Mouse (Mus musculus) right cerebral cortex, adult 18-20 months (tissue): ENCODE results near the gene Cmss1.

Experiments
- DNase-seq: peaks from one replicate; pipeline ENCODE4 v3.0.0; 2022; ENCODE audit warnings: mixed read lengths

The Cmss1 gene

DNA sequence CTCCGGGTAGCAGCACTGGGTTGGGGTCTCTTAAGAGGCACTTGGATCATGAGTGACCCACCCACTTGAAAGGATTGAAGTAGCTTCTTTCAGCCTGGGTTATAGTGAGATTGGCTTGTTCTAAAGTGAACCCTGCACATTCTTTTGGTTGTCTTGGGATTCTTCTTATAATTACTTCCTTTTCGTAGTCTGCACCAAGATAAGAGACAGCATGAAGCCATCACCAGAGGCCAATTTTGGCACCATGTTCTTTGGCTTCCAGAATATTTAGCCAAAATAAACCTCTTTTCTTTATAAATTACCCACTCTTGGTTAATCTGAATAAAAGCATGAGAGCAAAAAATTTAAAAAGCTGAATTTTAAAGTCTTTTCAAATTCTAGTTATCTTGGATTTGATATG lies 136.8 kb downstream of the Cmss1 start:
- DNase-seq: no peak

DNA sequence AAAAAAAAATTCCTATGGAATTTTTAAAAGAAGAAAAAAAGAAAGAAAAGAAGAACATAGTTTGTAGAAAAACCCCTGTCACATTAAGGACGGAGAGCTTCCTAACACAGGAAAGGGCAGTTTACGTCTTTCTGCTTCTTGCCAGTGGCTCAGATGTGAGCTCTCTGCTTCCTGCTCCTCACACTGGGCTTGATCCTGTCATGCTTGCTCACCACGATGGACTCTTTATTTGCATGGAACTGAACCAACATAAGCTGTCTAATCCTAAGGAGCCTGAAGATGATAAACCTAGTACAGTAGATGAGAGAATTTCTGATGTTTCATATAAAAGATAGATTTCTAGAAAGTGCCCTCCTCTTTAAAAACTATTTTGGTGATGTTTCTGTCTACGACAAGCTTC lies 137.4 kb downstream of the Cmss1 start:
- DNase-seq: no peak

DNA sequence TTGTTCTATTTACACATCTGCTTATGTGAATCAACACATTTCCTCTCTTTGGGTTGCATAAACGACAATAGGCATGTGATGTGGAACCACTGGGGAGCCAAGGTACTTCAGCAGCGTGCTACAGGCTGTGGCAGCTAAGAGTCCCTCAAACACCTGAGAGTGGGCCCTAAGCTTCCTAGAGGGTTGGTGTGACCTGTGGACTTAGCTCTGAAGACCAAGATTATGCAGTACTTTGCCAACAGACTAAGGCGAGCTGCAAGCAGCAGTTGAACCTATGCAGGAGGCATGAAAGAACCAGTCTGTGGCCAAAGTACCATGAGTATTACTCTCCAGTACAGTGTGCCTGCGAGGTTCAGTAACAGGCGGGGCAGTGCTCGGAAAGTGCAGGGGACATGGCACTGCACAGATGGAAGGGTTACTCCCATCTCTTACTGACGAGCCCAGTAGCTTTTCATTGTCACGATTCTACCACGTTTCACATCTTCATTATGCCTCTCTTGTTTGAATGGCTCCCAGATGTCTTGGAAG lies 141.2 kb downstream of the Cmss1 start:
- DNase-seq: no peak

DNA sequence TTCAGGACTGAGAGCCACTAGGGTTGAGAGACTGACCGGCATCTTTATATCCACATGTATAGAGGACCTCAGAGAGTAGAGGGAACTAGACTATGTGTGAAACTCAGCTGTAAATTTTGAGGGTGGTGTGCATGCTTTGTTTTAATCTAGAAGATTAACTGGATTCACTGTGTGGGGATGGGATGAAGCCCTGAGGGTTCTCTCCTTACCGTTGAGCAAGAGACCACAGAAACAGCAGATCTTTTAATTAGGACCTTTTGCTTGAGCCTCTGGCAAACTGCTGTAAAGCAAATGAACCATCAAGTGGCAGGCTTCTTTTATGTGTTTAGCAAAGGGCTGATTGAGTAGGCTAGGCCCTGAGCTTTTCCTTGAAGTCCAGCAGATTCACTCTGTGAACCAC lies 150.7 kb downstream of the Cmss1 start:
- no peak for DNase-seq

DNA sequence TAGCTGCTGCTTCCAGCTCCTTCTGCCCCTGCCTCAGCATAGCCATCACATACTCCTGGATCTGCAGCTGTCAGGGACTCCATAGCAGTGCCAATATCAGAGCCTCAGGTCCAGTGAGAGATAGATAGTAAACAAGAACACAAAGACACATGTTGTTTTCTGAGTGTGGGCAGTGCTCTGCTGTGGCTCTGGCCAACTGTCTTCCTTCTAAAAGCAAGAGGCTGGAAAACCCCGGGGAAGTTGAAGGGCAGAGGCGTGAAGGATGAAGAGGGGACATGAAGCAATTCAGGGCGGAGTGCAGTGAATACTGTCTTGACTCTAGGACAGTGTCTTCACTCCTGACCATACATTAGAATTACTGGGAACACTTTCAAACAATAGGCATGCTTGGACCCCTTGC lies 151.1 kb downstream of the Cmss1 start:
- no peak for DNase-seq

DNA sequence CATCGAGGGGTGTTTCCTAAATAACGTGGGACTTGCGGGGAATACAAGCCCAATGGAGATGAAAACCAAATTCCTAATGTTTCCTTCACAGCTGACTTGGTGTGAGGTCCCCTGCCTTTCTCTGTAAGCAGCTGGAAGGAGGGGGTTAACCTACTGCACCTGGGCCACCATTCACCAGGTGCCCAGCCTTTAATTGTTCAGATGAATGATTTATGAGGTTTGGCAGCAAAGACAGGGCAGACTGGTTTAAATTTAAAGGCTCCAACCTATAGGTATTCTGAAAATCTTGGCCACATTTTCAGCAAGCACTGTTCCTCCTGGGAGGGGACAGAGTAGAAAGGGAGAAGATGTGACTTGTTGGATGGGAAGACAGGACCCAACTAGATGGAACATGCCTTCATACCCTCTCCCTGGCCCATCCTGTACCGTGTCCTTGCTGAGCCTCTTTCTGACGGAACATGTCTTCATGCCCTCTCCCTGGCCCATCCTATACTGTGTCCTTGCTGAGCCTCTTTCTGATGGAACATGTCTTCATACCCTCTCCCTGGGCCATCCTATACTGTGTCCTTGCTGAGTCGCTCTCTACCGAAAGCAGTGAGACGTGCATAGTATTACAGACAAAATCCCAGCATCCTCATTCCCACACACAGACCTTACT lies 152.4 kb downstream of the Cmss1 start:
- no peak for DNase-seq

DNA sequence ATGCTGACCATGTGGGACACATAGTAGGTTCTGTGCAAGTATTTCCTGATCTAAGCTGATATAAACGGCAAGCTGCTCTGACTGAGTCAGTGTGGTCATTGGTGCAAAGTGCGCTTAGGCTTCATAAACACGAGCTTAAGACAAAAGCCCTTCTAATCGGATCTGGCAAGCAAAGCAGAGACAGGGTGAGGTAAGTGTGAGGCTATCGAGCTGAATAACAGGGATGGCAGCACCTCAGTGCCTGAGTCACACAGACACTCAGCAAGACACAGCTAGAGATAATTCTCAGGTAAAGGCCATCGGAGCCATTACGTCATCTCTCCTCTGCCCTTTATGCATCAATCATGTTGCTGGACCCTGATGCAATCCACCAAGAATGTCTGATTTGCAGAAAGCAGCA lies 153.7 kb downstream of the Cmss1 start:
- no peak for DNase-seq

DNA sequence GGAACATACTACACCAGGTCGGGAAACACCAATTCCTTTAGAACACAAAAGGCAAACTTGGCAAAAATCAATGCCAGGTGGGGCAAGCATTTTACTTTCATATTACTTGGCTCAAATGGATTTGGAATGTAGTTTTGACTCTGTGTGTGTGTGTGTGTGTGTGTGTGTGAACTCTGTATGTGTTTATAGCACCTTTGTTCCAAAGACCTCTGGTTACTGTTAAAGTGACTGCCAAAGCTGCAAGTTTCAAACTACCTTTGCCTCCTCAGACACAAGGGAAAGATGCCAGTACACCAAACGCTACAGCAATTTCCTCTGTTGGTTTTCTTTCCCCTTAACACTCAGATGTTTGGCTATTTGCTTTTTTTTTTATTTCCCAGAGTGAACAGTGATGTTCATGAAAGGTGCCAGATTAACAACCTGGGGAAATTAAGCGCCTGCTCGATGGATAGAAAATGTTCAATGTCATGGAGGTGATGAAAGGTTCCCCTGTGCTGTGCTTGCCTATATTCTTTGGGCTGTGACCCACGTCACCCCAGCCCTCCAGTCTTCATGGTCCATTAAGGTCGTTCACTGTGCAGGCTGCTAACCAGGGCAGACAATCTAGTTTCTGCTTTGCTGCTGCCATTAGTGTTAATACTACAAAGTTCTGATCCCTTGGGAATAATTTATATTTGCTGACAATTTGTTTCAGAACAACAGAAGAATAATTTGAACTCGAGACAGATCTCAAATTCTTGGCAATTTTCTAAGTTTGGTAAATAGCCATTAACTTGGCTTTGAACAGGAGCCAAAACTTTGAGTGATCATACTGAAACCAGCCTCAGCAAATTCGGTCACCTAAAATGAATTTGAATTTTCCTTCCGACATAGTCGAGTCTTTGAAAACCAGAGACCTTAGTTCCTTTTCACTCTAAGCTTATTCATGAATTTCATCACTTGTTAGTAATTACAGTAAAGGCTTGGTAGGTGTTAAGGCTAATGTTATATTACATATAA lies 161.3 kb downstream of the Cmss1 start:
- DNase-seq: no peak

DNA sequence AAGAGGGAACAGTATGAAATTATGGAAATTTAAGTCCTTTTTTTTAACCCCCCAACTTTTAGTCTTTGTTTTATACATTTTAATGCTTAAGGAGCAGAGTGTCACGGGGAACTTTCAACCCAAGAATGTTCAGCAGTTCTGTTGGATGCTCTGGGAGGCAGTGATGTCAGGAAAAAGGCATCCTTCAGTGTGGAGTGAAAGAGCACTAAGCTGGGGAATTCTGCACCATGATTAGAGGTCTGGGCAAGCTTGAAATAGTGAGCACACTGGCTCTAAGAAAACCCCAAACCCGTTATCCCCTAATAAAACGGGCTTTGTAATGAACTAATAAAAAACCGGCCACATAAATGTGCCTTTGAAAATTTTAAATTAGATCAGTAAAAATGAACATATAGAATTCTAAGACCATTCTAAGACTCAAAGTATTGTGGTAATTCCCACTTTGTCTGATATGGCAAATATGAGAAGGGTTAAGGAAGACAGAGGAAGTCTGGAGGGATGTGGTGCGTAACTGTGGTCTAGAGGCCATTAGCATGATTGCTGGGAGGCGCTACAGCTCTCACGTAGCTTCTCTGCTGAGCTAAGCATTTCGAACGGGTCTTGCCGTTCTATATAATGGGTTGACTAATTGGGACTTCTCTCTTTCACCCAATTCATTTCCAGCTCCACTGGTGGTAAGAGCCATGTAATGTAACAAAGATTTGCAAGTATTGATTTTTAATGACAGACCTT lies 165.8 kb downstream of the Cmss1 start:
- no peak for DNase-seq

DNA sequence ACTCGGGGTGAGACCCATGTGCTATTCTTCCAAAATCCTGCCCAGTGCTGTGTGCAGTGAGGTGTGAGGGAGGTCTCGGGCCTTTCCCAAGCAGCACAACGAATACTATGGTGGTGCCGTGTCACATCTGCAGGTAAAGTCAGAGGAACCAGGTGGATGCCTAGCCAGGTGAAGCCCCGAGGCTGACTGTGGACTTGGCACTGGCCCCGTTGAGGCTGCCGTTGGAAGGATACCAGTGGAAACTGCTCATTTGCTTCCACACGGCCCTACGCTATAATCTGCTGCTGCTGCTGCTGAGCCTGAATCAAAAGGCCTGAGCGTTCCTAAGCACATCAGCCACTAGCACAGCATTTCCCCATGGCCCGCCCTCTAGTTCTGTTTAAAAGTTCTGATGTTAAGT lies 167.5 kb downstream of the Cmss1 start:
- no peak for DNase-seq

DNA sequence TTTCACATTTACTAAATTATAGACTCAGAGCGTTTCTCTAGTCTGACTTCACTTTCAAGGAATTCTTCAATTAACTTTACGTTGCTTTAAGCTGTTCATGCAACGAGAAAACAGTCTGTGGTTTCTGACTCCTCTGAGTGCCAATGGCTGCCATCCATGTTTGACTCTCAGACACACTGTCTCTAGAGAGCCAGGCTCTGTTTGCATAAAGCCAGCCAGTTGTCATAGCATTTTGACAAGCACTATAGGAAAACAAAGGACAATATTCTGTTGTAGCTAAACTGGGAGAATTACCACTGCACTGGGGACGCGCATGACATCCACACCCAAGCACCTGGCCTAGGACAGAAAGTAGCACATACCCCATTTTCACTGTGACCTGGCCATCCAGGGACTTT lies 168.4 kb downstream of the Cmss1 start:
- no peak for DNase-seq

DNA sequence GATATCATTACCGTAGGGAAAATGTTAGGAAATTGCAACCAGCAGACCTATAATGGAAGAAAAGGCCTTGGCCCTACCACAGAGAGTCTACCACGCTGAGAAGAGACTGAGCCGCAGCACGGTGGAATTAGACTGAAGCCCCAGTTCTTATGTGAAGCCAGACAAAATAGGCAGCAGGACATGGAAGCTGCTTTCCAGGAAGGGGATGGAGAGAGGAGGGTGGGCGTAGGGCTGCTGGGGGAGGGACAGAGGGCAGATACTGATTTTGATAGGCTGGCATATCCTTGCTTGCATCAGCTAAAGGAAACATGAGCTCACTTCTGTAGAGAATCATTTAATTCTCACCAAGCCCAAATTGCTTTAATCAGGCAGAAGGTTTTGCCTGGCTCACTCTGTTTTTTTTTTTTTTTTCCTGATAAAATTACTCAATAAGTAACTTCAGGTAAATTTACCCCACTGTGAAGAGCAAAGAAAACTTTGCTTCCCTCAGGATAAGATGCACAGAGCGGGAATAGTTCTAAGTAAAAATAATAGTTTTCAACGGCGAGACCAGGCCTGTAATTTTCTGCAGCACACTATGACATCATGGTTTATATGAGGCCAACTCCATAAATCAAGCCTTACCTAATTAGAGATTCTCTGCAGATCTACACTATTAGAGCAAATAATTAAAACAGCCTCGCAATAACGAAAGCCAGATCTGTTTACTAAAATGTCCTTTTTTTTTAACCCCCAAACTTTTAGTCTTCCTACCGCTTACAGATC lies 169.0 kb downstream of the Cmss1 start:
- DNase-seq: no peak

DNA sequence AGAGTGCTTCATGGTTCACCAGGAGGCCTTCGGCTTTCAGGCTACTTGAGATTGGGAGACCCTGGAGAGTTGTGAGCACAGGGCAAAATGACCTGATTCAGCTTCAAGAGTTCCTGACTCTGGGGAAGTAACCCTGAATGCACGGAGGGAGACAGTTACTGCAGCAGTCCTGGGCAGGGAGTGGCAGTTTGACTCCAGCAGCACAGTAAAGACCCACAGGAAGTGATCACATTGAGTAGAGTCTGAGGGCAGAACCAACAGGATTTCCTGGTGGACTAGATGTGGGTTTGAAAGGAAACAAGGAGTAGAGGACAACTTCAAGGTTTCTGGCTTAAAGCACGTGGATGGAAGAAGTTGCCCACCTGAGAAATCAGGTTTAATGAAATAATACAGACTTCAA lies 172.0 kb downstream of the Cmss1 start:
- DNase-seq: no peak

DNA sequence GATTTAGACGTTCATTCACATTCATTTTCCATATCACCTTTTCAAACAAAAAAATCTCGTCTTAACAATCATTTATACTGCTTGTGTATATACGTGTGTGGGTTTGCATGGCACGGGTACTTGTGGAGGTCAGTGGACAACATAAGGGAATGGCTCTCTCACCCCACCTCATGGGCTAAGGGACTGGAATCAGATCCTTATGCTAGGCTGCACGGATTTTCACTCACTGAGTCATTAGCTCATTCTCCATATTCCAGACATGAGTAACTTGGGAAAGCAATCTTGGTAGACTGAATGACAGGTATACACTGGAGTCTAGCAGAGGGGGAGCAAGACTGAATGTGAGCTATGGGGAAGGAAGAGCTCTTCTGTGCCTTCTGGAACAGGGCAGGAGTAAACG lies 173.0 kb downstream of the Cmss1 start:
- no peak for DNase-seq

DNA sequence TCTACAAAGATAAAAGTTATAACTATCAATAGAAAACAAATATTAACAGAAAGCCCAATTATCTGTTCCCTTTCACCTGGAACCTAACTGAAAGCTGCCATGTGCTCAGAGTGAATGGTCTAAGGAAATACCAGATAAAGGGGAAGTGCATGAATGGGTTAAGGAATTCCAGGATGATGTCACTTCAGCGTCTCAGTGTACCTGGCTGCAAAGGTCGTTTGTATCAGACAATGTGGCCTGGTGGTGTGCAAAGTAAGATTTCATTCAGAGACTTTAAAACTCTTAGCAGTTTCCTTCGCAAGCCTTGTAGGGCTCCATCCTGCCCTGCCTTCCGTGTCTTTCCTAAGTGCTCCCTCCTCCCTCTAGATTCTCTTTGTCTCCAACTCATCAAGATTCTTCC lies 173.5 kb downstream of the Cmss1 start:
- DNase-seq: no peak

DNA sequence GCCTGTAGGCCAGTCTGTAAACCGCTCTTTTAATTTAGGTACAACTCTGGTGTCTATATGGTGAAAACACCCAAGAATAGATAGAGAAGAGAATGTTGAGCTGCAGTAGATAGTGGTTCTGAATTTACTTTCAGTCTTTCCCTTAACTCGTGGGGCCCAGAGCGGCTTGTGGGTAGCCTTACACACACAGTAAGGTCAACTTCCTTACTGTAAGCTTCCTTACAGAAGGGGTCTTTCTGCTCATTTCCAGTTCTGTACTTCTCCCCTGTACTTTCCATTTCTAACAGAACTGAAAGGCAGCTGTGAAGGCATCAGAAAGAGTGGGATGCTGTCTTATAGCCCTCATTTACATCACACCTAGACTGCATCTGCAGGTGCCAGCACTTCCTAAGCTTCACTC lies 175.4 kb downstream of the Cmss1 start:
- DNase-seq: no peak

DNA sequence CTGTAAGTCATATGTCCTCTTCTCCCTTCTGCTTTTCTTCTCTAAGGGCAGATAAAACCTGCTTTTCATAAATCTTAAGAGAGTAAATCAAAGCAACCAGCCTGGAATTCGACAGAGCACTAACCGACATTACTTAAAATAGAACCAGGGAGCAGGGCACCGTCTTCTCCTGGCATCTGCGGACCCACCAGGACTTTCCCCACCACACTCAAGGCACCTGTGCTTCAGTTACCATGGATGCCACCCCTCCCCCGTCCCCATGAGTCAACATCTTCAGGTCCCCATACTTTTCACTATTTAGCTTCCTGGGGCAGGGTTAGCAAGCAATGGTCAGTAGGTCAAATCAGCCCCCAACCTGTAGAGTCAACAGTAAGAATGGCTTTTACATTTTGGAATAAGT lies 177.7 kb downstream of the Cmss1 start:
- no peak for DNase-seq

DNA sequence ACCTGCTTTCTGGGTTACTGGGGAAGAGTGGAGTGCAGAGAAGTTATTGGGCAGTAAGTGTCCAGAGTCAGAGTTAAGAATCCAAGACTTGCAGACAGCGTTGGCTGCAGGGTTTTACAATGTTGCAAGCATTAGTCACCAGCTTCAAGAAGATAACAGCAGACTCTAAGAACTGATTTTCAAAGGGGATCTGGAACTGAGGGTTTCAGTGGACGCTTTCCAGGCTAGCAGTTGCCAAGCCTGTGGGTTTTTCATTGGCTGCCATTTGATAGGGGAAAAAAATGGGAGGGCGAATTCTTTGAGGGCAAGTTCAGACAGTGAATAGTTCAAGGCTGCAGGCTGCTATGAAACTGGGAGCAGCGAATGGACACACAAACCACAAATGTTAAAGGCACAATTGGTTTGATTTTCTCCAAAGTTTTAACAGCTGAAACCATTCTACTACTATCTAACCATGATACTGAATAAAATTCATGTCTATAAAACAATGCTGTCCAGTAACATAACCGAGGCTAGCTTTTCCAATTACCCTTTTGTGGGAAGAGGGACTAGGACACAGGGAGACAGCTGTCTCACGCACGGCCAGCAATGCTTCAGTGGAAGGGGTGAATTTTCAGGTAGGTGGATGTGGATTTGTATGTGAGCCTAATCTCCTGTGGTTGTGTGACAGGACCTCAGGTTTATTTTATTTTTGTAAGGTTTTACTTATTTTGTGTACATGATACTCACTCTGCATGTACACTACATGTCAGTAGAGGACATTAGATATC lies 179.0 kb downstream of the Cmss1 start:
- DNase-seq: no peak

DNA sequence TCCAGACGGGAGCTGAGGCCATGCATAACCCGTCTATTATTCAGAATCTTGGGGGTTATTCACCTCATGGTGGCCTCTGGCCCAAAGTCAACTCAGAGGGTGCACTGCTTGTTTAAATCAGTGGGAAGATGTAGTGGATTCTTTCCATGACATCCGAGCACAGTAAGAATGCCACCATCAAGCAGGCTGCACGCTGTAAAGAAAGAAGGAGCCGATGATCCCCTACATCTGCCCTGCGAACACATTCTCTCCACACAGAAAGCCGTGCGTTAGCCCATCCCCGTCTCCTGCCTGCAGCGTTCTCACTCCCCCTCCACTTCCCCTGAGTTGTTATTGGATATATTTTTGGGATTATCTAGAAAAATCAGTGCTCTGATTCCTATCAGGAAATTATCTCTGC lies 180.0 kb downstream of the Cmss1 start:
- no peak for DNase-seq

DNA sequence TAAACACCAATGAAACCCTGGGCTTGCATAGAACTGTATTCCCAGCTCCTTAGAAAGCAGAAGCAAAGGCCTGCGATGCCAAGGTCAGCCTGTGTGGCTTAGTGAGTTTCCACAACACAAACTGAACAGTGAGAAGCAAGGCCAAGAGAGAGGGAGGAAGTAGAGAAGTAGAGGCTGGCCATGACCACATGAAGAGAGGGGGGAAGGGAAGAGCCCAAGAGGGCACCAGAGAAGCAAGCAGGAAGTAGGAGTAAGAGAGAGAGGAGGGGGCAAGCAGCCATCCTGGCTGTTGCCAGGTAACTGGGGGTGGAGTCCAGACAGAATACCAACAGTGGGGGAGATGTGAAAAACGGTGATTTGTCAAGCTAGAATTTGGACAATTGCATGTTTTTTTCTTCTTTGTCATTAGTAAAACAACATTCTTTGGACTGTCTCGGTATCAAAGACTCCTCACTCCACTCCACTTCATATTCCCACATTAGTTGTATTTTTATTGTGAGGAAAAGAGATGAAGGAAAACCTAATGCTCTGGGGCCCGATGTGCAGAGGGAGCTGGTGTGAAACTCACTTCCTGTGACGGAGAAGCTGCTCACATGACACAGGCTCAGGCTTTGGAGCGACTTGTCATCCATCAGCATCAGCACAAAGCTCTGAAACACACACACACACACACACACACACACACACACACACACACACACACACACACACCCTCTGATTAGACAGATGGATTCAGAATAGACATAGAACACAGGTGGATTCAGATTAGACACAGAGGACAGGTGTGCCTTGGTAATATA lies 183.5 kb downstream of the Cmss1 start:
- no peak for DNase-seq
